Mouse (Mus musculus) layer of hippocampus, adult 9-10 months (tissue): ENCODE results near the gene Gm2000.
"Not testable (repeated sequence)": the region's sequence is repeated elsewhere in the genome, so short reads cannot be mapped to it uniquely, and the experiment has no call there.

Experiments
- DNase-seq: peaks from one replicate; pipeline ENCODE4 v3.0.0; 2022; ENCODE audit warnings: low spot score

The Gm2000 gene

GRCm38 (mm10) chr1:156365740-156366139, at the start of gene Gm2000:
Gene Gm2000, plus strand, starts transcription at chr1:156366040.
- DNase-seq: no peak

- DNase-seq: no peak
Measured at GRCm38 (mm10) chr1:156323126-156323525, 42.7 kb upstream of the Gm2000 start.

- DNase-seq: no peak
Measured at GRCm38 (mm10) chr1:156340847-156341246, 25.0 kb upstream of the Gm2000 start.

- DNase-seq: no peak
Measured at GRCm38 (mm10) chr1:156344433-156344832, 21.4 kb upstream of the Gm2000 start.

- no peak for DNase-seq
Measured at GRCm38 (mm10) chr1:156345633-156346032, 20.2 kb upstream of the Gm2000 start.

GRCm38 (mm10) chr1:156349031-156349430, 16.8 kb upstream of the Gm2000 start:
- DNase-seq: no peak

- DNase-seq: no peak
Measured at GRCm38 (mm10) chr1:156350441-156350840, 15.4 kb upstream of the Gm2000 start.

- DNase-seq: no peak
Measured at GRCm38 (mm10) chr1:156352466-156352865, 13.4 kb upstream of the Gm2000 start.

GRCm38 (mm10) chr1:156381217-156381616, 15.4 kb downstream of the Gm2000 start:
- DNase-seq: no peak

GRCm38 (mm10) chr1:156386232-156386631, 20.4 kb downstream of the Gm2000 start:
- no peak for DNase-seq

- DNase-seq: no peak
Measured at GRCm38 (mm10) chr1:156386880-156387279, 21.0 kb downstream of the Gm2000 start.

GRCm38 (mm10) chr1:156393148-156393547, 27.3 kb downstream of the Gm2000 start:
- DNase-seq: no peak

GRCm38 (mm10) chr1:156400159-156400558, 34.3 kb downstream of the Gm2000 start:
- DNase-seq: not testable (repeated sequence)

GRCm38 (mm10) chr1:156402491-156402890, 36.7 kb downstream of the Gm2000 start:
- no peak for DNase-seq

GRCm38 (mm10) chr1:156403251-156403650, 37.4 kb downstream of the Gm2000 start:
- DNase-seq: no peak

- DNase-seq: no peak
Measured at GRCm38 (mm10) chr1:156408004-156408403, 42.2 kb downstream of the Gm2000 start.

GRCm38 (mm10) chr1:156408521-156408920, 42.7 kb downstream of the Gm2000 start:
- DNase-seq: no peak
